Mouse (Mus musculus): ENCODE data around the gene Antxr2. TPM values are rescaled to one million over a fixed set of nuclear protein-coding genes. Genes with fewer than 3 reads are reported as not detected.

Gene Antxr2
- polyA plus RNA-seq, 1 experiment from 2014 or later, result 11.5 TPM

GRCm38 (mm10) chr5:97884110-97884509, 146.7 kb downstream of the Antxr2 start:
- WGBS, result 86% methylated on average over 3 of the region's 3 CpGs
- no peak for ATAC-seq (ENCODE audit: low FRiP score)
- Histone ChIP-seq H3K4me3 (no peak overlapping the region), H3K4me2 (replicated peaks) (no peak overlapping the region), H3K27me3 (no peaks in the 10 kb centered on the region), H3K4me1 (no peaks in the 10 kb centered on the region), H3K9me3 (replicated peaks) (no peaks in the 10 kb centered on the region), H3K36me3 (no peaks in the 10 kb centered on the region), H3K27ac (no peak overlapping the region), H3K9ac (no peak overlapping the region)

GRCm38 (mm10) chr5:97881421-97881820, 149.4 kb downstream of the Antxr2 start:
- H3K4me2 ChIP-seq (replicated peaks), result no peak overlapping the region
- H3K36me3 ChIP-seq, result no peaks in the 10 kb centered on the region
- 73% methylated on average over 2 of the region's 2 CpGs for WGBS
- H3K9ac ChIP-seq, result no peak overlapping the region
- no peak for ATAC-seq (ENCODE audit: low FRiP score)
- H3K4me1 ChIP-seq, result no peaks in the 10 kb centered on the region
- H3K27me3 ChIP-seq, result no peaks in the 10 kb centered on the region
- H3K27ac ChIP-seq, result no peak overlapping the region
- H3K9me3 ChIP-seq (replicated peaks), result no peaks in the 10 kb centered on the region
- no peak overlapping the region for H3K4me3 ChIP-seq

GRCm38 (mm10) chr5:97880115-97880514, 150.7 kb downstream of the Antxr2 start:
- Histone ChIP-seq H3K27me3 (no peaks in the 10 kb centered on the region), H3K9me3 (replicated peaks) (no peaks in the 10 kb centered on the region), H3K27ac (no peak overlapping the region), H3K9ac (no peak overlapping the region), H3K4me2 (replicated peaks) (no peak overlapping the region), H3K4me1 (no peaks in the 10 kb centered on the region), H3K4me3 (no peak overlapping the region), H3K36me3 (no peaks in the 10 kb centered on the region)
- WGBS, result 71% methylated on average over 8 of the region's 8 CpGs
- ATAC-seq (ENCODE audit: low FRiP score), result no peak

GRCm38 (mm10) chr5:97878871-97879270, 152.0 kb downstream of the Antxr2 start:
- no peak for ATAC-seq (ENCODE audit: low FRiP score)
- Histone ChIP-seq H3K4me1 (no peaks in the 10 kb centered on the region), H3K27ac (no peak overlapping the region), H3K36me3 (no peaks in the 10 kb centered on the region), H3K9ac (no peak overlapping the region), H3K27me3 (no peaks in the 10 kb centered on the region), H3K4me3 (no peak overlapping the region), H3K4me2 (replicated peaks) (no peak overlapping the region), H3K9me3 (replicated peaks) (no peaks in the 10 kb centered on the region)
- WGBS, result 54% methylated on average over 3 of the region's 3 CpGs

- Histone ChIP-seq H3K4me2 (replicated peaks) (no peak overlapping the region), H3K36me3 (no peaks in the 10 kb centered on the region), H3K9me3 (replicated peaks) (no peaks in the 10 kb centered on the region), H3K4me3 (no peak overlapping the region), H3K9ac (no peak overlapping the region), H3K27ac (no peak overlapping the region), H3K27me3 (no peaks in the 10 kb centered on the region), H3K4me1 (no peaks in the 10 kb centered on the region)
- no peak for ATAC-seq (ENCODE audit: low FRiP score)
- 77% methylated on average over 1 of the region's 1 CpGs for WGBS
These were observed 152.5 kb downstream of the Antxr2 start for GRCm38 (mm10) chr5:97878215-97878794.

- Histone ChIP-seq H3K4me2 (replicated peaks) (no peak overlapping the region), H3K27me3 (no peaks in the 10 kb centered on the region), H3K4me1 (no peaks in the 10 kb centered on the region), H3K36me3 (no peaks in the 10 kb centered on the region), H3K9ac (no peak overlapping the region), H3K27ac (no peak overlapping the region), H3K4me3 (no peak overlapping the region), H3K9me3 (replicated peaks) (no peaks in the 10 kb centered on the region)
- no peak for ATAC-seq (ENCODE audit: low FRiP score)
- WGBS, result 86% methylated on average over 2 of the region's 2 CpGs
These were observed 153.9 kb downstream of the Antxr2 start for GRCm38 (mm10) chr5:97876895-97877294.

GRCm38 (mm10) chr5:97867921-97868320, 162.9 kb downstream of the Antxr2 start:
- Histone ChIP-seq H3K9me3 (replicated peaks) (no peaks in the 10 kb centered on the region), H3K4me2 (replicated peaks) (no peak overlapping the region), H3K36me3 (no peaks in the 10 kb centered on the region), H3K9ac (no peak overlapping the region), H3K4me1 (no peaks in the 10 kb centered on the region), H3K4me3 (no peak overlapping the region), H3K27me3 (no peaks in the 10 kb centered on the region), H3K27ac (no peak overlapping the region)
- WGBS, result 87% methylated on average over 2 of the region's 2 CpGs
- ATAC-seq (ENCODE audit: low FRiP score), result no peak

GRCm38 (mm10) chr5:97866975-97867374, 163.9 kb downstream of the Antxr2 start:
- Histone ChIP-seq H3K9ac (no peak overlapping the region), H3K36me3 (no peaks in the 10 kb centered on the region), H3K4me1 (no peaks in the 10 kb centered on the region), H3K27me3 (no peaks in the 10 kb centered on the region), H3K4me3 (no peak overlapping the region), H3K9me3 (replicated peaks) (no peaks in the 10 kb centered on the region), H3K4me2 (replicated peaks) (no peak overlapping the region), H3K27ac (no peak overlapping the region)
- no peak for ATAC-seq (ENCODE audit: low FRiP score)
- WGBS, result 92% methylated on average over 3 of the region's 3 CpGs

- no peak for ATAC-seq (ENCODE audit: low FRiP score)
- Histone ChIP-seq H3K4me2 (replicated peaks) (no peak overlapping the region), H3K27me3 (no peaks in the 10 kb centered on the region), H3K27ac (no peak overlapping the region), H3K9ac (no peak overlapping the region), H3K4me3 (no peak overlapping the region), H3K36me3 (no peaks in the 10 kb centered on the region), H3K4me1 (no peaks in the 10 kb centered on the region), H3K9me3 (replicated peaks) (no peaks in the 10 kb centered on the region)
These were observed 173.7 kb downstream of the Antxr2 start for GRCm38 (mm10) chr5:97857101-97857500.

- no peak for ATAC-seq (ENCODE audit: low FRiP score)
These were observed 178.7 kb downstream of the Antxr2 start for GRCm38 (mm10) chr5:97851981-97852748.

GRCm38 (mm10) chr5:97847204-97847895, 183.5 kb downstream of the Antxr2 start:
- H3K27me3 ChIP-seq, result no peaks in the 10 kb centered on the region
- no peaks in the 10 kb centered on the region for H3K4me1 ChIP-seq
- H3K27ac ChIP-seq, result no peak overlapping the region
- no peak overlapping the region for H3K4me3 ChIP-seq
- no peaks in the 10 kb centered on the region for H3K36me3 ChIP-seq
- 84% methylated on average over 10 of the region's 10 CpGs for WGBS
- H3K9ac ChIP-seq, result no peak overlapping the region
- H3K9me3 ChIP-seq (replicated peaks), result no peaks in the 10 kb centered on the region
- no peak for ATAC-seq (ENCODE audit: low FRiP score)
- no peak overlapping the region for H3K4me2 ChIP-seq (replicated peaks)

More at GRCm38 (mm10) chr5:97851981-97852748, 178.7 kb downstream of the Antxr2 start:
- Histone ChIP-seq H3K9ac (no peak overlapping the region), H3K4me1 (no peaks in the 10 kb centered on the region), H3K27me3 (no peaks in the 10 kb centered on the region), H3K36me3 (no peaks in the 10 kb centered on the region), H3K4me3 (no peak overlapping the region), H3K4me2 (replicated peaks) (no peak overlapping the region), H3K9me3 (replicated peaks) (no peaks in the 10 kb centered on the region), H3K27ac (no peak overlapping the region)
- 94% methylated on average over 5 of the region's 5 CpGs for WGBS

- Histone ChIP-seq H3K27ac (no peak overlapping the region), H3K9ac (no peak overlapping the region), H3K36me3 (no peaks in the 10 kb centered on the region), H3K27me3 (no peaks in the 10 kb centered on the region), H3K4me3 (no peak overlapping the region), H3K4me1 (no peaks in the 10 kb centered on the region), H3K4me2 (replicated peaks) (no peak overlapping the region), H3K9me3 (replicated peaks) (no peaks in the 10 kb centered on the region)
- ATAC-seq (ENCODE audit: low FRiP score), result no peak
- 97% methylated on average over 2 of the region's 2 CpGs for WGBS
These were observed 184.3 kb downstream of the Antxr2 start for GRCm38 (mm10) chr5:97846503-97846902.
